Mouse (Mus musculus) layer of hippocampus, postnatal 14 days (tissue): ENCODE measurements at regions not wholly inside any gene's neighbourhood (a gene's known extent, or its start where the extent isn't known, plus 50 kb on each side); places are given as distances from the start of the nearest gene placed in this dataset.

Source experiments
- DNase-seq, 2 experiments: peaks; one replicate each; pipeline ENCODE4 v3.0.0; 2021 to 2022; ENCODE audit warnings: low spot score in 2 of 2, mixed read lengths in 1 of 2

DNA sequence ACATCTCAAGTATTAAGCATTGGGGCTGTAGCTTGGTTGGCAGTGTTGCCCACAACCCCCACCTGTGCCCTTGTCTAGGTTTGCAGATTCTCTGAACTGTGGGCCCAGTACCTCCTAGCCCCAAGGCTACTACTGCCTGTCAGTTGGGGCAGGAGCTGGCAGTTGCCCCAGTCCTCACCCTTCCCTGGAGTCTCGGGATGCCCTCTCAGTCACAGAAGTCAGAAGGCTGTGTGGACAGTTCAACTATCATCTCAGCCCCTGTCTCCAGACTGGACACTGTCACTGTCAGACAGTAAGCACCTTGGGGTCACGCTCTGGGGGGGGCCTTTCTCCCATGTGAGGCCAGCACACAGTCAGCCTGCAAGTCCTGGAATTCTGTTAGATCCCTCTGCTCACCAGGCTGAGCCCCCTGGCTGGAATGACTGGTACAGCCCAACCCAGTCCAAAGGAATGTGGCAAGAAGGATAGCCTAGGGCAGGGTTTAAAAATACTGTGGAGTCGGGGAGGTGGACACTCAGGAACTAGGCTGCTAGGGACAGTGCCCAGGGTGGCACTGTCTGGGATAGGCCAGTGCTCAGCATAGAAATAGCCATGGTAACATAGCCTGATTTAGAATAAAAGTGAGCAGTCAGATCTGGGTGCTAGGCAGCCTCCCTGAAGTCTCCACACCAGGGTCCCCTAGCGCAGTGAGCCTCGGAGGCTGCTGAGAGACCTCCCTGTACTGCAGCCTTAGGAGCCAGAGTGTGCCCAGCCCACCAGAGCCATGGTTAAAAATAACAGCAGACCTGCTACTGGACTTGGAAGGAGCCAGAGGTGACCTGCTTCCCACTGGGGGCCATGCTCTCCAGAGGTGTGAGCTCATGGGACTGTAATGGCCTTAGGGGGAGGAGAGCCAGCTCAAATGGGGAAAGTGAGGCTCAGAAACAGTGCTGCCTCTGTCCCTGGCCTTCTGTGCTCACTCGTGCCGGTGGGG, 83.1 kb upstream of the Ptpn1 start:
- DNase-seq: no peak

DNA sequence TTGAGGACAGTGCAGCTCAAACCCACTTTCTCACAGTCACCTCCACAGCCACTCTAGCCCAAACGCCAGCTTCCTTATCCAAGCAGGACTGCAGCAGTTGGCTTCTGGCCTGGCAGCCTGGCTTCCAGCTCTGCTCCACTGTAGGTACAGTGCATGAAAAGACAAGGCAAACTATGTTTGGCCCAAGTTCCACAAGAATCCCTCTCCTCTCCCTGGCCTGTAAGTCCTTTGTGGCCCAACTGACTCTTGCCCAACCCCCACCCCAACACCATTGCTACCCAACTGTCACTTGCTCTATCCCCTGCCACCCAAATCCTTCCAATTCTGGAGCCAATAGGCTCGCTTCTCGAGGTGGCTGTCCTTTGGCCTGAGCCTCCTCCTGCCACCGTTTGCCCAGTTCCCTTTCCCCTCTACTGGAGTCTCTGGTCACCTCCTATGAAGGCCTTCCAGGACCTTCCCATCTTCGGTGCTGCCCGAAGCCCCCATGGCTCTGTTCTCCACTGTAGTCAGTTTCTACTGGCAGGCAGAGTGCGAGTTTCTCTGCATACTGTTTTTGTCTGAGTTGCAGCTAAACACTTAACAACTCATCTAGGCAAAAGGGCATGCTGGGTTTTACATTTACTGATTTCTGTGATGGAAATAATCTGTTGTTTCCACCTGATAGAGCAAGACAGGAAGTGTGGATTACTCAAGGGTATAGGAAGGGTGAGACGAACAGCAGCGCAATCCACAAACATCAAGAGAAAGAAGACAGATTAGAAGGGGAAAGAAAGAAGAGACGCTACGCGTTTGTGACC, 84.4 kb upstream of the Ptpn1 start:
- DNase-seq: no peak

DNA sequence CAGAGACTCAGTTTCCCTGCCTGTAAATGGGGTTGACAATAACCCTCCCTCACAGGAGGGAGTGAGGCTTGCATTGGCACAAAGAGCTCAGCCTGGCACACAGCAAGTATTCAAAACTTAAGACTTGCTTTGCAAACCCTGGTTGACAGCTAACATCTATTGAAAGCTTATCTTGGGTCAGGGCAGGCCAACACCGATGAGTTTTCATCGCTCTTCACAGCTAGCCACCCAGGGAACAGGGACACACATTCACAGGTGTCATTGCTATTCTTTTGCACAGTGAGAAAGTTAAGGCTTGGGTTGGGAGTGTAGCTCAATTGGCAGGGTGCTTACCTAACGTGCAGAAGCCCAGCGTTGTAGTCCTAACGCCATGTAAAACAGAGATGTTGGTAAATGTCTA, 86.5 kb upstream of the Ptpn1 start:
- DNase-seq: no peak

DNA sequence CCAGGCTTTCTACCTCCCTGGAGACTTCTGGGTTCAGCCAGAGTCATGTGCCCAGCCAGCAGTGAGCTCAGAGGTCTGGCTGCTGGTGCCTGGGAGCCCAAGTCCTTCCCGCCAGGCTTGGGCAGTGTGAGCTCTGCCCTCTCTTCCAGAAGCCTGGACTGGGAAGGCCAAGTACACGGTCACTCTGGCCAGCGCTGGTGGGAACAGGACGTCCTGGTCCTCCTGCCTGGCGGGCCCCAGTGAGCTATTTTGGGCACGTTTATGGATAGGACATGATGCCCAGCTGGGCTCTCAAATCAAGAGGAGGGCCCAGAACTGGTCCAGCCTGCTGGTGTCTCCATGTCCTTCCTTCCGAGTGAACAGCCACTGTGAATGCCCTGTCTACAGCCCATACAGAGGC, 87.3 kb upstream of the Ptpn1 start:
- DNase-seq: peak in 1 of 2 experiments; percentile 32

DNA sequence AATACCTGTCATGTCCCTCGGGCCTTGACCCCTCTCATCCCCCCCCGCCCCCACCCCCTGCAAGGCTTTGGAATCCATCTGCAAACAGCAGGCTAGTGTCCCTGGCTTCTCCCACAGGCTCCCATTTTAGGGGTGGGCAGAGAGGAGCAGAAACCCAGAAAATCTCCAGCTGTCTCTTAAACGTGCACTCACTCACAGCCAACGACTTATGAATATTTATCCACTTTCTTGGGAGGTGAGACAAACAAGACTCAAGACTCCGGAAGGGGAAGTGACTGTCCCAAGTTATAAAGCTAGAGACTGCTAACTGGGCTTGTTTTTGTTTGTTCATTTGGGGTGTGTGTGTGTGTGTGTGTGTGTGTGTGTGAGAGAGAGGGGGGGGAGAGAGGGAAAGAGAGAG, 87.9 kb upstream of the Ptpn1 start:
- no peak for DNase-seq

DNA sequence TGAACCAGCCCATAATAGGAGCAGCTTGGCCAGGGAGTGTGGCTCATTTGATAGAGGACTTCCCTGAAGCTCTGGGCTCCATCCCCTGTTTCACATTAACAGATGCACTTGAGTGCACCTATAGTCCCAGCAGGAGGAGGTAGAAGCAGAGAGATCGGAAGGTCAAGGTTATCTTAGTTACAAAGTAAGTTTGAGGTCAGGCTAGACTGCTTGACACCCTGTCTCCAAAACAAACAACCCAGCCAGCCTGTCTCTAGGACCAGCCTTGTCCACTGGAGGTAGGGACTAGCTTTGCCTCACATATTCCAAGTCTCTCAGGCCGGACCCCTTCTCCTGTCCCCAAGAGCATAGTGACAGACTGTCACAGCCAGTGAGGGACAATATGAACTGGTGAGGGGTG, 88.9 kb upstream of the Ptpn1 start:
- DNase-seq: no peak

DNA sequence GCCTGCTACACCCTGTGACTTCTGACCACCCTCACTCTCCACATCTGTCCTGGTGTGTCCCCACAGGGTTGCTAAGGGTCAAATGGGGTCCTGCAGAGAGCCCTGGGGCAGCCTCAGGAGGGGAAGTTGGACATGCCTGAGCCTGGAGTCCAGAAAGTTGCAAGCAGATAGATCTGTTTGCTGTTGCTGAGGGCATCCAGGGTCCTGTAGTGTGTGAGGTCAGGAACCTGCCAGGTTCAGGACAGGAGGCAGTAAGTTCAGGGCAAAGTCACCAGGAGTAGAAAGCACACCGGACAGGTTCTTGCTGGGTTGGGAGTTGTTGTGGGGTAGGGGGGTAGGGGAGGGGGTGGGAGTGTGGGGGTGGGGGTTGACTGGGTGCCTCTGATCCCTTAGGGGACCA, 89.4 kb upstream of the Ptpn1 start:
- DNase-seq: no peak

DNA sequence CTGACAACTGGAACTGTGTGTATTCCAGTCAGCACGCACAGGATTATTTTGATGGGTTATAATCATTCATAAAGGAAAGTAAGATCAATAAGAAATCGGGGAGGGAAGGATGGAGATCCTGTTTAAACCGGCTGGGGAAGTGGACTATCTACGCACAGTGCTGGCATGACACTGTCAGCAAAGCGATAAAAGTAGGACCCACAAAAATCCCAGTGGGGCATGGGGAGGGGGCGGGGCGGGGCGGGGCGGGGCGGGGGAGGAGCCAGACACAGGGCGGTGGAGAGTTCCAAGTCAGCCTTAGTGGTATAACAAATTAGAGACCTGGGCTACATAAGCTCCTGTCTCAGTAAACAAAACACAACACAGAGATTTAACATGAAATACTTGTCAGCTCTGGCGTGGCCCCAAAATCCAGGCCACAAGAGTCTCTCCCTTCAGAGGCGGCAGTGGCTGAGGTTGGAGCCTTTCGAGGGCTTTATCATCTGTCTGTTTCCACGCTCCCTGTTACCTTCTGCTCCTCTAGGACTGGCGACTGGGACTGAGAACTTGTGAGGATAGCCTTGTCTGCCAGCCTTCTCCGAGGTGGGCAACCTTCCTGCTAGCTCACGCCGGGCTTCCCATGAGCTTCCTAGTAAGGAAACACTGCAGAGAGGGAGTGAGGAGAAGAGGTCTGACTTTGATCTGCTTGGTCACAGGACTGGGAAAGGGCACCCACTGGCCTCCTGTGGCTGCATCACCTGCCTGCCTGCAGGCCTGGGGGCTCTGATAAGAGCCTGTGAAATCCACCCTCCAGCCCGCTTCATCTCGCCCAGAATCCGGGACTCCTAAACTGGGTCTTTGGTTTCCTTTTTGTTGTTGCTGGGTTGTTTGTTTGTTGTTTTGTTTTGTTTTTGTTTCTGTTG, 90.3 kb upstream of the Ptpn1 start:
- no peak for DNase-seq

DNA sequence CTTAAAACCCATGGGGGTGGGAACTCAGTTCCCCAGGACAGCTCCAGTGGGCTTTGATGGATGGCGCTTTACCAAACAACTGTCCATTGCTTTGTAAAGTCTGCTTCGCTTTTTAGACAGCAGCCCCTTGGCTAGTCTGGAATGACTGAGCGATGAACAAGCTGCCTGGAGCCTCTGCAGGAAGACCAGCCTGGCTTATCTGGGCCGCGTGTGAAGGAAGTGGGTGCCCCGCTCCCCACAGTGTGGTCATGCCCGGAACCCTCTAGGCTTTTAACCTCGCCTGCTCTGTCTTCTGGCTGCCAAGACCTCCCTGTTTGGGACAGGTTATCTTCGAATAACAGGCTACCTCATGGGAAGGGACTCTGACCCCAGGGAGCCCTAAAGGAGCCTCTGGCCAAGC, 91.5 kb upstream of the Ptpn1 start:
- no peak for DNase-seq

DNA sequence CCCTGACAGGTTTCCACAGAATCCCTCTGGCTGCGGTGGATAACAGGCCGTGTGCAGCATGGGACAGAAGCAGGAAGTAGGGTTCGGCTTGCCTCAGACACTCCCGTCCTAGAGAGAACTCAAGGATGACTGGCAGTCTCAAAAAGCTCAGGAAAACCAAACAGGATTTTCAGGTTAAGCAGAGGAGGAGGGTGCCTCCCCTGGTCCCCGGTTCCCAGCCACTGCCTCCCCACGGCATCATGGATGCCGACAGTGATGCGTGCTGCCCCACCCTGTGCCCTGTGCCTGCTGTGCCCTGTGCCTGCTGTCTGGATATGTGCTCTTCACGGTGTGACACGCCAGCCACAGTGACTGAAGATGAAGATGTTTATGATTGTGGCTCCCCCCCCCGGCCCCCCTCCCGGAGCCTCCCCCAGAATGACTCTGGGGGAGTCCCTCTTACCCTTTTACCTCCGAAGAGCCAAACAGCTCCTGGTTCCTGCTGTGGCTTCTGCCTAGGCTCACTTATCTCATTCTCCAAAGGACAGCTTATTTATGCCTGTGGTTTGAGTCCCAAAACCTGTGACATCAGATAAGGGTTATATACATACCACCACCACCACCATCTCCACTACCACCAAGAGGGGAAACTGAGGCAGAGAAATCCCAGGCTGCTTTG, 92.4 kb upstream of the Ptpn1 start:
- no peak for DNase-seq

DNA sequence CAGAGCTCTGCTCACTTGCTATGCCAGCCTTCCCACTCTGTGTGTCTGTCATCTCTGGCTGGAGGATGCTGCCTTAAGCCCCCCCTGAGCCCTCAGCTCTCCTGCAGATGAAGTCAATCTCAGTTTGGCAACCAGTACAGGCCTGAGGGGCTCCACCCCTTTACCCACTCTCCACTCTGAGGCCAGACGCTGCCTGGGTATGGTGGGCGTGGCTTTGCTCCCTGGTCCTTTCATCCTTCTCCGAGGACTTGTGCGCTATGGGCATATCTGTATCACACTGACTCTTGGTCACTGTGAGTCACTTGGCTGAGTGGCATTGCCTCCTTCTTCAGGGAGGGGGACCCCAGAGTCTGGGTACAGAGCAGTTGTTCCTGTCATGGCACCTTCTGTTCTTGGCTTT, 94.3 kb upstream of the Ptpn1 start:
- no peak for DNase-seq

DNA sequence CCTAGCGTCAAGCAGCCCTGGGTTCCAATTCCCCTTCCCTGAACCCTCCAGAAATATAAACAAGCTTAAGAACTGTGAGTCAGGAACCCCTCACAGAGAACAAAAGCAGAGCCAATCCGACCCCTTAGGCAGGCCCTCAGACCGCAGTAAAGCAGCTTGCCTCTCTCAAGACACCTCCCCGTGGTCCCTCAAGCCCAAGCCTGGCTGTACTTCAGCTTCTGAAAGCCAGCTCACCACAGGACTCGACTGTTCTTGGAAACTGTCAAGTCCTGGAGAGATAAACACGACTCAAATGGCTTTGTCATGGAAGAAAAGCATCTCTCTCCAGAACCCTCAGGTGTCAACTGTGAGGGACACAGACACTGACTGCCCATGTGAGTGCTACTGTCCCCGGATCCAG, 95.2 kb upstream of the Ptpn1 start:
- no peak for DNase-seq

DNA sequence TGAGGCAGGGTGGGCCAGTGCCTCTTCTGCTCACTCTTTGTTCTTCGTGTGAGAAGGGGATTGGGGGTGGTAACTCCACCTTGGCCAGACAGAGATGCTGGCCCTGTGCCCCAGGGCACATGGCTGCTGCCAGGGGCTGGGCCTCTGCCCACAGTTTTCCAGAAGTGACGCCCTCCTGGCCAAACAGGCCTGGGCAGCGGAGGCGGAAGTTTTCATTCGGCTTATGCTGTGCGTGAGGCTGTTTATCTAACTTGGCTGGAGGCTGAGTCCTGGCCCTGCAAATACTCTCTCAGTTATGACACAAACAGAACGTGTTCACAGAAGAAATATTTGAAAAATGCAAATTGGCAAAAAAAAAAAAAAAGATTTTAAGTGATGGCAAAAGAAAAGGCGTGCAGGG, 97.3 kb upstream of the Ptpn1 start:
- peak; percentile 43 to 53 for DNase-seq

DNA sequence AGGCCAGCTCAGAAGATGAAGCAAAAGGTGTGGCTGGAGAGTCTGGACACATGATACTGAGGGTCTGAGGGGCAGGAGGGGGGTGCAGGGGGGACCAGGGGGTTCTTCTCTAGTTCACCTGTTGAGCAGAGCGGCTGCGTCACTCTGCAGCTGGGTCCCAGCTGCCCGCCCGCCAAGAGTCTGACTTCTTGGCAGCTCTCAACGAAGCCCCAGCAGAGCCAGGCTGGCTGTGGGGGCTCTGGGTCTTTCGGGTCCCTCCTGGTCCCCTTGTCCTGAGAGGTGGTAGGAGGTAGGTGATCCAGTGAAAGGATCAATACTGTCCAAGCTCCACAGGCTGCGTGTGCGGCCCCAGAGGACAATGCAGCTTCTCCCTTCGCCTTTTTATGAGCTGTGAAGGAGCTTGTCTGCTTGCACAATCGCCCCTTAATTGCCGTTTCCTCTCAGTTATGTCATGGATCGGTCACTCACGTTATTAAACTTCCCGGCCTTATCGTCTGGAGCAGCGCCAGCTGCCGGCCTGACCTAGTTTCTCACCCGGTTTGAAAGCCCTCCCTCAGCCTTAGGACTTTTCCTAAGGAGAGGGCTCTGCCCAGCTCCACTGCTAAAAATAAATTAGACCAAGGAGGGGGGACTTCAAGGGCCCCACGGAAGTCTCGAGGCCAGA, 98.4 kb upstream of the Ptpn1 start:
- DNase-seq: peak in 1 of 2 experiments; percentile 19

DNA sequence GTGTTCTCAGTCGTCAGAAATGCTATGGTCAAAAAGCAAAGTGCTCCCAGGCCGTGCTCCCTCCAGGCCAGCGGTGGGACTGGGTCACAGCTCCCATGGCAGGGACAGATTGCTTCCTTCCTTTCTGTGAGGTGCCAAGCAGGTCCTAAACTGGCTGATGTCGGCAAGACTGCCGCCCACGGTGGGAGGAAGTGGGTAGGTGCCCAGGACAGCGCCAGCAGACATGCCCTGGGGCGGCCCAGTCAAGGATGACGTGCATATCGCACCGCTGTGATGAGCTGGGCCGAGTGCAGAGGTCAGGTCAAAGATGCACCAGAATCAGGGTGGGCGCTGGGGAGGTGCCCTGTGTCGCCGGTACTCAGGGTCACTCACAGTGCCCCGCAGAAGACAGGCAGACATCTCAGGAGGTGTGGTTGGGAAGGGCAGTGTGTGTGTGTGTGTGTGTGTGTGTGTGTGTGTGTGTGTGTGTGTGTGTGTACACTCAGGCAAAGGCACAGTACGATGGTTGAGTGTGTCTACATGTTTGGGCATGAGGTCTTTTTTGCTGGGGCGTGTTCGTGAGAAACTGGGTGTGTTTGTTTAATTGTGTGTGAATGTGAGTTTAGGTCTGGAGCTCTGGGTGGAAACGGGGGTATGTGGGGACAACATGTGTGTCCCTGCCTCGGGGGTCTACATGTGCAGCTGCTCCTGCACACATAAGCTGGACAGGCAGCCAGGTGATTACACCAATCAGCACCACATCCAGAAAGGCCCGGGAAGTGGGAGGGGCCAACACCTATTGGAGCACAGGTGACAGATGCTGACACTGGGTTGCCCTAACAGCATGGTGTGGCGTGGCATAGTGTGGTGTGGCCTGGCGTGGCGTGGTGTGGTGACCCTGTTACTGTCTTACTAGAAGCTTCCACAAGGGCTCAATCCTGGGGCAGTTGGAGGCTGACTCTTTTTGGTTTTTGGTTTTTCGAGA, 100.5 kb upstream of the Ptpn1 start:
- no peak for DNase-seq

DNA sequence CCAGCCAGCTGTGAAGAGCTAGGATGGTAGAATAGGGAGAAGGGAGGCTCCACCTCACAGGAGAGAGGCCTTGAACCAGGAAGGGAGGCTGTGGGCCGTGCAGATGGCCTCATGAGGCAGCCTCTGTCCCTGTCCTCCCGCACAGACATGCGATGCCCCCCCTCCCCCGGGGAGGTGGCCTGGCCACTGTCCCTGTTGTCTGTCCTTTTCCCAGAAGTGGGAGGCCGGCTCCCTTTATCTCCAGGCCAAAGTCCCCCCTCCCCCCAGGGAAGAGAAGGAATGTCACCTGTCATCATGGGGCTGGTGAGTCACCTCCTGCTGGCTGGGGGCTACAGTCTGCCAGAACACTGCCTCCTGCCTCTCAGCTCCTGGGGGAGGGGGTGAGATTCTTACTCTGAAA, 103.6 kb upstream of the Ptpn1 start:
- no peak for DNase-seq

DNA sequence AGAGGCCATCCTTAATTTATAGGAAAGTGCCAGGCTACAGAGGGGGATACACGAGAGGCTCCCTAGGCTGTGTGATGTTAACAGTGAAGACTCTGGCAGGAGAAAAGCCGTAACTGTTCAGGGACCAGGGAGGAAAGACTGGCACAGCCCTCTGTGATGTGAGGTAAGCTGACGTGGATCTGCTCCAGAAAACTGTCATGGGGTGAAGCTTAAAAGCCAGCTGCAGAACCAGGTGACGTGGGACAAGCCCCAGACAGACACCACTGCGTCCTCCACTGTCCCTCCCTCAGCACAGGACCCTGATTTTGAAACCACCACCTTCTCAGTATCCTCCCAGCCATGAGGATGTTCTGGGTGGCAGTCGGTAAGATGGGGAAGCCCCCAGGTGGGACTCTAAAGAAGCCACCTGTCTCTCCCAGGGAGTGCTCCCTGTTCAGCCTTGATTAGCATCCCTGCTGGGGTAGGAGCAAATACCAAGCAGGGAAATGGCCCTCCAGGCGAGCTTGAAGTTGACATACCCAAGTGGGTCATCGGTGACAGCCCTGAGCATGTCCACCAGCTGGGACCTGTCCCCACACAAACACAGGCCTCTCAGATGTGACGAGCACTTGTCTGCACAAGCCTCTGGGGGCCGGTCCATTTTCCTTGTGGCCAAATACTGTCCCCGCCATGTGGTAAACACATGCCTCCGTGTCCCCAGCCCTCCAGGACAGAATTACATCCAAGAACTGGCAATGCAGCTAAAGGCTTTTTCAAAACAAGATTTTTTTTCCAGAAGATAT, 104.7 kb upstream of the Ptpn1 start:
- no peak for DNase-seq

DNA sequence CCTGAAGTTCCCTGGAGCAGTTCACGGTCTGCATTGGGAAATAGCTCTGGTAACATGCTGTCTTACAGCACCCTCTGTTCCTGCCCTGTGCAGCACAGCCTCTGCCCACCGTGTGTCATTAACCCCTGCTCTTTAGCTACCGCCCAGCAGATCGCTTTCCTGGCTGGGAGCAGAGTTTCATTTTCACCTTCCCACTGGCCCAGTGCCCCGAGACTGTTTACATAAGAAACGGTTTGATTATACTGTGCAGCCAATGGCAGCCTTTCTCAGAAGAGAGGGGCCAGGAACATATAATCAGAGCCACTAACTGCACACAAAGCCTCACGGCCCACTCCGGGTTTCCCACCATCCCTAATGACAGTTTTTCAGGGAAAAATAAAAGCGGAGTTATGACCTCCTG, 108.3 kb upstream of the Ptpn1 start:
- no peak for DNase-seq
